Mouse (Mus musculus) ES-E14 (cell line): ENCODE measurements around the gene Ccdc157.

ENCODE experiments used
- CHD2 ChIP-seq: IDR thresholded peaks from 2 replicates; pipeline ENCODE4 v1.6.1; 2014; ENCODE audit warnings: mild to moderate bottlenecking, low read depth, low read length, inconsistent platforms
- HCFC1 ChIP-seq: IDR thresholded peaks from 2 replicates; pipeline ENCODE4 v1.6.1; 2012; ENCODE audit warnings: low read length, inconsistent platforms, borderline replicate concordance; ENCODE audit not compliant: insufficient read depth
- MAFK ChIP-seq: IDR thresholded peaks from 2 replicates; pipeline ENCODE4 v1.6.1; 2014; ENCODE audit warnings: mild to moderate bottlenecking, low read depth, low read length, inconsistent platforms; ENCODE audit not compliant: insufficient read depth
- ZC3H11A ChIP-seq: IDR thresholded peaks from 2 replicates; pipeline ENCODE4 v1.6.1; 2012; ENCODE audit warnings: low read depth, mild to moderate bottlenecking, inconsistent platforms, low read length, borderline replicate concordance
- ZNF384 ChIP-seq: IDR thresholded peaks from 2 replicates; pipeline ENCODE4 v1.6.1; 2012; ENCODE audit warnings: low read depth, low read length, inconsistent platforms

DNA sequence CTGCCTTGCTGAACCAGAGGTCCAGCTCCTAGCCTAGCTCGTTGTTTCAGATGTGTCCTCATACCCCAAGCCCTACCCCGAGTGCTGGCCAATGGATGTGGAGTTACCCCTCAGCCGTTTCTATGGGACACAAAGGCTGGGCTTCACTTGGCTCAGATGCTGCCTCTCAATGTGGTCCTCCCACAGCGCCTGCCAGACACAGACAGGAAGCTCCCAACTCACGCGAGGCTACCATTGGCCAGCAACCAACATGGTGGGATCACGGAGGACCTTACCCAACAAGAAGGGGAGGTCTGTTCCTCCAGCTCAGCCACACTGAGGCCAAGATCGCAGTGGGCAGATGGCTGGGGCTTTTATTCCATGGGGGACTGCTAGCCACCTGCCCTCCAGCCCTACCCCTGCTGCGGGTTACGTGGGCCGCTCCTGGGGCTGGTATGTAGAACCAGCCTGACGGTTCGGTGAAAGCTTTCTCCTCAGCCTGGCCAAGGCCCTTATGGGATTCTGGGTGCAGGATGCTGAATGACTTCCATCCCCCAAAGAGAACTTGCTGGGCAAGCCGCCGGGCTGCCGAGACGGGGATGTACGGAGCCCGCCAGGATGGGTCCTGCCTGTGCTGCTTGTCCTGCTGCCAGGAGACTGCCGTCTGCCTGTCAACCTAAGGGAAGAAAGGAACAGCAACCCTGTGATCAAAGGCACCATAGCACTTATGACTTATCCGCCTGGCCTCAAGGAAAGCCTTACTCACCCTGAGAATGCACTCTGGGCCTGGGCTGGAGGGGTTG lies 16.6 kb downstream of the Ccdc157 start:
- no peak for TF ChIP-seq ZC3H11A
- no peak for TF ChIP-seq CHD2
- no peak for TF ChIP-seq MAFK
- TF ChIP-seq HCFC1 = no peak
- TF ChIP-seq ZNF384 = no peak
